Mouse (Mus musculus) lung, postnatal 0 days (tissue): ENCODE data around the gene Ift22. TPM values are rescaled to one million over a fixed set of nuclear protein-coding genes. Genes with fewer than 3 reads are reported as not detected.

Experiments
- ATAC-seq: fragments of 200-750 bp; cut with Nextera tagmentation; 2 replicates; pipeline ENCODE4 v1.8.0; 2017; ENCODE audit warnings: moderate library complexity
- DNase-seq: peaks from one replicate; pipeline ENCODE4 v3.0.0-alpha.2; 2016; ENCODE audit warnings: low spot score
- H3K27ac ChIP-seq: fragments of 300-500 bp; sonication (generic); 2 replicates; pipeline ENCODE4 v1.5.1; 2014; ENCODE audit warnings: antibody characterized with exemption, mild to moderate bottlenecking, low read length, mixed read lengths
- H3K27me3 ChIP-seq: fragments of 300-500 bp; sonication (generic); replicated peaks from 2 replicates; pipeline ENCODE4 v1.6.1; 2014; ENCODE audit warnings: low read length, mixed read lengths; ENCODE audit not compliant: insufficient read depth
- H3K36me3 ChIP-seq: fragments of 300-500 bp; sonication (generic); 2 replicates; pipeline ENCODE4 v1.6.1; 2014; ENCODE audit warnings: low read length, mixed read lengths; ENCODE audit not compliant: insufficient read depth
- H3K4me1 ChIP-seq: fragments of 300-500 bp; sonication (generic); 2 replicates; pipeline ENCODE4 v1.6.1; 2014; ENCODE audit warnings: antibody characterized with exemption, low read depth, low read length, mixed read lengths; ENCODE audit not compliant: insufficient read depth
- H3K4me2 ChIP-seq: fragments of 300-500 bp; sonication (generic); replicated peaks from 2 replicates; pipeline ENCODE4 v1.6.1; 2014; ENCODE audit warnings: low read depth, mild to moderate bottlenecking, low read length, moderate library complexity, mixed read lengths
- H3K4me3 ChIP-seq: fragments of 300-500 bp; sonication (generic); 2 replicates; pipeline ENCODE4 v1.5.1; 2014; ENCODE audit warnings: low read depth, low read length
- H3K9ac ChIP-seq: fragments of 300-500 bp; sonication (generic); replicated peaks from 2 replicates; pipeline ENCODE4 v1.6.1; 2014; ENCODE audit warnings: low read depth, mild to moderate bottlenecking
- H3K9me3 ChIP-seq: fragments of 300-500 bp; sonication (generic); 2 replicates; pipeline ENCODE4 v1.6.1; 2016; ENCODE audit warnings: low read length, mixed read lengths
- CTCF ChIP-seq: IDR thresholded peaks from 2 replicates; pipeline ENCODE4 v1.5.1; 2016; ENCODE audit warnings: antibody characterized with exemption, mild to moderate bottlenecking
- EP300 ChIP-seq: IDR thresholded peaks from 2 replicates; pipeline ENCODE4 v1.6.1; 2016; ENCODE audit warnings: antibody characterized with exemption, mild to moderate bottlenecking, control low read depth
- WGBS: fragments of 180-500 bp; shearing (Covaris S2); extraction: QIAGEN DNeasy Blood & Tissue Kit; methylation state at CpG from one replicate; pipeline ENCODE4 v1.1.7; 2014; 5-methylcytosine and 5-hydroxymethylcytosine counted together
- polyA plus RNA-seq: library from polyadenylated mRNA; unstranded; fragments of >200 nt; fragmentation: Nextera tagmentation; extraction: Ambion mirVana; gene quantifications from 2 replicates; pipeline ENCODE4 v1.2.1, GENCODE M21; 2015

Ift22 gene
- polyA plus RNA-seq, 1 experiment from 2014 or later = 41.9 TPM

- Histone ChIP-seq H3K9me3 (no peaks in the 10 kb centered on the region), H3K36me3 (no peaks in the 10 kb centered on the region), H3K4me3 (no peak overlapping the region), H3K4me1 (peaks cover 5% of the 10 kb centered on the region), H3K4me2 (no peak overlapping the region), H3K27ac (no peak overlapping the region), H3K27me3 (no peaks in the 10 kb centered on the region), H3K9ac (no peak overlapping the region)
- ATAC-seq (no peak), DNase-seq (no peak)
- 86% methylated on average over 6 of the region's 6 CpGs for WGBS
- TF ChIP-seq EP300 (no peak), CTCF (no peak)
These were observed 42.6 kb downstream of the Ift22 start for GRCm38 (mm10) chr5:136950521-136950920.

DNA sequence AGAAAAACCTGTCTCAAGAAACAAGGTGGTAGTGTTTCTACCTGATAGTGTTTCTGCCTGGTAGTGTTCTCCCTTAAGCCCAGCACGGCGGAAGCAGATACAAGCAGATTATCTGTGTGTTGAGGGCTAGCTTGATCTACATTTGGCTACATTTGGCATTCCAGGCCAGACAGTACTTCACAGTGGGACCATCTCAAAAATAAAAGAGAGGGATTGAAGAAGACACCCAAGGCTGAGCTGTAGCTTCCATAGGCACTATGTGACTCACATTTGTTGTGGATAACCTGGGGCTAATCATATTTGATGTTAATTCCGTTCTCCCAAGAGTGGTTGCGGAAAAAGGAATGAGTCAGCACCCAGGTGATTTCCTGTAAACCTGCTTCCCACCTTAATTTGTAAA, 44.2 kb downstream of the Ift22 start:
- H3K4me2 ChIP-seq = no peak overlapping the region
- TF ChIP-seq CTCF (no peak), EP300 (no peak)
- no peaks in the 10 kb centered on the region for H3K27me3 ChIP-seq
- H3K27ac ChIP-seq = no peak overlapping the region
- no peak overlapping the region for H3K4me3 ChIP-seq
- no peaks in the 10 kb centered on the region for H3K36me3 ChIP-seq
- no peak for DNase-seq
- H3K9me3 ChIP-seq = no peaks in the 10 kb centered on the region
- H3K4me1 ChIP-seq = peaks cover 5% of the 10 kb centered on the region
- 73% methylated on average over 4 of the region's 4 CpGs for WGBS
- no peak for ATAC-seq
- H3K9ac ChIP-seq = no peak overlapping the region

DNA sequence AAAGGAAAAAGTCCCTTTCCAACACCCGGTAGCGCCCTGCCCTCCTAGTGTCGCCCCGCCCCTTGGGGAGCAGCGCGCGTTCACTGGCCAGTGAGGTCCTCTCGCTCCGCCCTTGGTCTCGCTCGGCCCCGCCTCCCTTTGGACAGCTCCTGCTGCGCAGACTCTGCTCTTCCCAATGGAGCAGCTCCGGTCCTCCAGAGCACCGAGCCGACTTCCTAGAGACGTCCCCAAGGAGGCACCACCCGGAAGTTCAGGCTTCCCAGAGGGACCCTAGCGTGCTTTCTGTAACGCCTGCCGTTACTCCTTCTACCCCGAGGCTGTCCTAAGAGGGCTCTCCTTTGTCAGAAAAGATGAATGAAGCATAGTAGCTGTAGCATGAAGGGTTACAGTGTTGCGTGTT, 45.1 kb downstream of the Ift22 start, which contains the start of gene Fis1:
Fis1 (plus strand) TSS at position 261 of the 400 bp plus-strand sequence.
- ATAC-seq (peak; percentile 100), DNase-seq (peak; percentile 99)
- Histone ChIP-seq H3K4me1 (peaks cover 5% of the 10 kb centered on the region), H3K27me3 (no peaks in the 10 kb centered on the region), H3K27ac (peak within 1 kb of the TSS; percentile 85), H3K36me3 (no peaks in the 10 kb centered on the region), H3K4me3 (peak within 1 kb of the TSS; percentile 65), H3K9ac (peak within 1 kb of the TSS; percentile 64), H3K4me2 (peak within 1 kb of the TSS; percentile 71), H3K9me3 (no peaks in the 10 kb centered on the region)
- WGBS = 0% methylated on average over 23 of the region's 23 CpGs
- no peak for TF ChIP-seq EP300
- TF ChIP-seq CTCF = no peak; the same call in none of the 2 replicates

DNA sequence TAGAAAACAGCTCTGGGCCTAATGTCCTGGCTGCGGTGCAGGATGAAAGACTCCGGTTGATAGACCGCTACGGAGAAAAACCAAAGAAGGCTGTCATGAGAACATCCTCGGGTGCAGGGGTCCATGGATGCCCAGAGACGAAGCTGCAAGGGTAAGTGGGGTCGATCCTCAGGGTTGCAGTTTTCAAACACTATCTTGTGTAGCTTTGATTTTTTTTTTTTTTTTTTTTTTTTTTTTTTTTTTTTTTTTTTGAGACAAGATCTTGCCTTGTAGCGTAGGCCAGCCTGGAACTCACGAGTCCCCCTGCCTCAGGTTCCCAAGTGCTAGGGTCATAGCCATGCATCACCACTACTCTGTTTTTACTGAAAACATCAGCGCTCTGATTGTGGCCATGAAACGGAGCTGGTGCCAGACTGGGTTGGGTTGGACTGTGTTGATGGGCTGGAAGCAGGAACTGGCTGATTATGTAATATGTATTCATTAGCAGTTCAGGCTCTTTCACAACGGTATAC, 45.5 kb downstream of the Ift22 start:
- 2% methylated on average over 12 of the region's 12 CpGs for WGBS
- peak; percentile 88 for DNase-seq

GRCm38 (mm10) chr5:136955622-136956021, 47.7 kb downstream of the Ift22 start:
- no peaks in the 10 kb centered on the region for H3K36me3 ChIP-seq
- DNase-seq = no peak
- no peak for TF ChIP-seq CTCF
- TF ChIP-seq EP300 = no peak
- ATAC-seq = no peak
- no peak overlapping the region for H3K27ac ChIP-seq
- no peaks in the 10 kb centered on the region for H3K27me3 ChIP-seq
- H3K9ac ChIP-seq = no peak overlapping the region
- no peaks in the 10 kb centered on the region for H3K9me3 ChIP-seq
- H3K4me1 ChIP-seq = peaks cover 5% of the 10 kb centered on the region
- WGBS = 62% methylated on average over 4 of the region's 4 CpGs
- no peak overlapping the region for H3K4me2 ChIP-seq
- no peak overlapping the region for H3K4me3 ChIP-seq

More for the DNA sequence above, 45.5 kb downstream of the Ift22 start:
- Histone ChIP-seq H3K9ac (peak overlapping the region; percentile 64), H3K27me3 (no peaks in the 10 kb centered on the region), H3K36me3 (no peaks in the 10 kb centered on the region), H3K4me3 (peak overlapping the region; percentile 65), H3K27ac (peak overlapping the region; percentile 85), H3K9me3 (no peaks in the 10 kb centered on the region), H3K4me1 (peaks cover 5% of the 10 kb centered on the region), H3K4me2 (peak overlapping the region; percentile 71)
- ATAC-seq = peak; percentile 38
- no peak for TF ChIP-seq CTCF
- TF ChIP-seq EP300 = peak; percentile 1; the same call in 1 of the 2 replicates

- Histone ChIP-seq H3K36me3 (no peaks in the 10 kb centered on the region), H3K4me3 (no peak overlapping the region), H3K27ac (no peak overlapping the region), H3K9me3 (no peaks in the 10 kb centered on the region), H3K9ac (no peak overlapping the region), H3K4me1 (peaks cover 10% of the 10 kb centered on the region), H3K27me3 (no peaks in the 10 kb centered on the region), H3K4me2 (no peak overlapping the region)
- ATAC-seq (no peak), DNase-seq (peak; percentile 59)
- WGBS = 63% methylated on average over 1 of the region's 1 CpGs
- no peak for TF ChIP-seq CTCF
- TF ChIP-seq EP300 = no peak
These were observed 49.3 kb downstream of the Ift22 start for GRCm38 (mm10) chr5:136957250-136957649.
